Mouse (Mus musculus): ENCODE measurements around the gene Lgi1.

Gene Lgi1

DNA sequence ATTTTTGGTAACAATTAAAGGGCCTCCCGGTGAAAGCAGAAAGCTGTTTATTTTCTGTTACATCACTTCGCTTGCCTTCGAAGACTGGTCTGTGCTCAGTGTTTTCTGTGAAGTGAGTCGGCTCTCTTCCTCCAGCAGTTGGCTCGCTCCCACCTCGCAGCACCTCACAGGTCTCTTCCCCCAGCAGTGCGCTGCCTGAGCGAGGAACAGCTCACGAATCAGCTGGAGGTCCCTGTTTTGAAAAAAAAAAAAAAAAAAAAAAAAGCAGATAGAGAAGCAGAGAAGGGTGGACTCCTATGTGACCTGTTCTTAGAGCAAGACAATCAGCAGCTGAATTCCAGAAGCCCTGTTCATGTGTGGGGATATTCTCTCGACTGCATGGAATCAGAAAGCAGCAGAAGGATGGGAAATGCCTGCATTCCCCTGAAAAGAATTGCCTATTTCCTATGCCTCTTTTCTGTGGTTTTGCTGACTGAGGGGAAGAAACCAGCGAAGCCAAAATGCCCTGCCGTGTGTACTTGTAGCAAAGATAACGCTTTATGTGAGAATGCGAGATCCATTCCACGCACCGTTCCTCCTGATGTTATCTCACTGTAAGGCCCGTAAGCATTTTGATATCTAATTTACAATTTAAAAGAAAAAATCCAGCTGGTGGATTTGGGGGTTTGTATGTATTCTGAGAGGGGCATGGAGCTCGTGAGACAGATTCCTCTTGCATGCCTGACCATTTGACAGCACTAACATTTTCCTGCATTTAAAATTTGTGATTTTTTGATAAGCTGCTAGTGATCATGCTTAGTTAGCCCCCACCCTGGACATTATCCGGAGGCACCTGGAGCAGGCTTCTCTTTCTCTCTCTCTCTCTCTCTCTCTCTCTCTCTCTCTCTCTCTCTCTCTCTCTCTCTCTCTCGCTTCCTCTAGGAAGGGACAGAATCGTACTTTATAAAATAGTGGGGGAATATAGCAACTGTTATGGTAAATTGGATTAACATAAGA, at the start of gene Lgi1:
Lgi1 (plus strand) TSS at position 32 of the 996 bp plus-strand sequence.
- DNase-seq (ENCODE audit: low spot score): no peak

DNA sequence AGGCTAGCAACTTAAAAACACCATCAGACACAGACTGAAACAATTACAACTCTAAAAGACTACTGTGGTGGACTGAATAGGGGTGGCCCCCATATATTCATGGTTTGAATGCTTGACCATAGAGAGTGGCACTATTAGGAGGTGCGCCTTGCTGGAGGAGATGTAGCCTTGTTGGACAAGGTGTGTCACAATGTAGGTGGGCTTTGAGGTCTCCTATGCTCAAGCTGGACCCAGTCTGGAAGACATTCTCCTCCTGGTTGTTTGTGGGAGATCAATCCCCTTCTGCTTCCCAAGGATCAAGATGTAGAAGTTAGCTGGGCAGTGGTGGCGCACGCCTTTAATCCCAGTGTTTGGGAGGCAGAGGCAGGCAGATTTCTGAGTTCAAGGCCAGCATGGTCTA, 46.6 kb upstream of the Lgi1 start:
- DNase-seq (ENCODE audit: low spot score): no peak

DNA sequence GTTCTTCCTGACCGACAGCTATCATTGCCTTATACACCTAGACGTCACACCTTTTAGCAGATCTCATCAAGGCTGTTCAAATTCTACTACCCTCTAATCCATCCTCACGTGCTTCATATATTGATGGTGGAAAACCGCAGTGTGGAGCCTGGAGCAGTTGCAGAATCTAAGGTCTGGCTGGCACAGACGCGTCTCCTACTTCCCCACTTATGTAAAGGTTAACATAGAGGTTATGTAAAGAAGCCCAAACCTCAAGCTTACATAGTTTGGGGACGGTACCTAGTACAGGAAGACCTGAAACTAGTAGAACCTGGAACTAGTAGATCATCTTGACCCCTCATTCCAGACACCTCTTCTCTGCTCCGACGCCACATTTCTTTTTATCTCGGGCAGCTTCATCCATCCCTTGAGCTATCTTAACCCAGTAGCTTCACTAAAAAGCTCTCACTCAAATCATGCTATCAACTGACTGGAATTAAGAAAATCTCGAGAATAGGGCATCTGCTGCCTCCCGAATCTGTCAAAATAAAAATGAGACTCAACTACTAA, 40.9 kb upstream of the Lgi1 start:
- no peak for DNase-seq (ENCODE audit: low spot score)

DNA sequence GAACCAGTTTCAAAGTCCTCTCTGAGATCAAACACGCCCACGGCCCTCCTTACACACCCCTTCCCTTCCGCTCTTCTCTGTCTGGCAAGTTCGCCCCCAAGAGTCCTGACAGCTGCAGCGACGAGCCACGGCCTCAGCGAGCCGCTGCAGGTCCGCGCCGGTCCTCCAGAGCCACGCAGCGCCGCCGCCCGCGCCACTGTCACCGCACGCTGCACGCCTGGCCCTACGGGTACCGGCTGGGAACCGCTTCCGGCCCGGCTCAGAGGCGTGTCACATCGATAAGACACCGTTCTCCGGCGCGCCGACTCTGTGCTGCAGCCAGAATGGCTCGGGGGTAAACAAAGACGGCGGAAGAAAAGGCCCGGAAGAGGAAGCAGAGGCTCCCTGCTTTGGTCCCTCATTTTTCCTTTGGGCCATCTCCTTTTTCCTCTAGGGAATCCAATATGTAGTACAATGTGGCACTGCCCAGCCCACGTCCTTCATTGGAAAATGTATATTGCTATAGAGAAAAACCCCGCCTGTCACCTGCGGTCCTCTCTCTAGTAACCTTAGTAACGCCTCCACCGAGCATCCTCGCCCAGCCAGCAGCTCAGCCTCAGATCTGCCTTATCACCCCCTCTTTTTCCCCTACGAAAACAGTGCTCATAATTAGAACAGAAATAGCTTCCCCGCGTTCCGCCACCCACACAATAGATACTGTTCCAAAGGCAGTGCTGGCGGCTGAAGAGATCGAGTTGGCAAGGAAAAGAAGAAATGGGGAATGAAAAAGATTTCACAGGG, 40.2 kb upstream of the Lgi1 start, which contains the start of gene Fra10ac1:
Fra10ac1 (minus strand) TSS at position 252 of the 780 bp plus-strand sequence.
- peak; percentile 85 for DNase-seq (ENCODE audit: low spot score)

DNA sequence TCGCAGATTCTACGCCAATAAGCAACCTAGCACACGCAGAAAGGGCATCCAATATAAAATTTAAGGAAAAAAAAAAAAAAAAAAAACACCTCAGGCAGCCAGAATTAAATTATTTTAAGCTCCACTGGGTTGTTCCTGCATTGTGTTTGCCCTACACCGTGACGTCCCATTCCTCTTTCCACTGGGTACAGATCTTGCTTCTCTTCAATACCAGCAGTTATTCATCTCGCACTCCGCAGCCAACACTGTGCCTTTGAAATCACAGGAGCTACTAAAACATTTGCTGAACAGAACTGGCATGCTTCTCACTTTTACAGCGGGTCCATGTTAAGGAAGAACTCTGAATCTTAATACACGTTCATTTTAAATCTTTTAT, 39.7 kb upstream of the Lgi1 start:
- no peak for DNase-seq (ENCODE audit: low spot score)

DNA sequence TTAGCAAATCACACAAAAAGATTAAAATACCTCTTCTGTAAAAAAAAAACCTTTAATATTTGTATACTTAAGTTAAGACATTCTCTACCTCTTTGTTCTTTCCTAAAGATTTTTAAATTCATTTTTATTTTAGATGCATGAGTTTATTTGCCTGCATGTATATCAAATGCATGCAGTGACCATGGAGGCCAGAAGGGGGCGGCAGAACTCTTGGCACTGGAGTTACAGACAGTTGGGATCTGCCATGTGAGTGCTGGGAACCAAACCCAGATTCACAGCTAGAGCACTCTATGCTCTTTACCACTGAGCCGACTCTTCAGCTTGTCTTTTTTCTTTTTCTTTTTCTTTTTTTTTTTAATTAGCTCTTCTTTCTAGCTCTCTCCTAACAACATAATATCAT, 35.6 kb upstream of the Lgi1 start:
- DNase-seq (ENCODE audit: low spot score): no peak

DNA sequence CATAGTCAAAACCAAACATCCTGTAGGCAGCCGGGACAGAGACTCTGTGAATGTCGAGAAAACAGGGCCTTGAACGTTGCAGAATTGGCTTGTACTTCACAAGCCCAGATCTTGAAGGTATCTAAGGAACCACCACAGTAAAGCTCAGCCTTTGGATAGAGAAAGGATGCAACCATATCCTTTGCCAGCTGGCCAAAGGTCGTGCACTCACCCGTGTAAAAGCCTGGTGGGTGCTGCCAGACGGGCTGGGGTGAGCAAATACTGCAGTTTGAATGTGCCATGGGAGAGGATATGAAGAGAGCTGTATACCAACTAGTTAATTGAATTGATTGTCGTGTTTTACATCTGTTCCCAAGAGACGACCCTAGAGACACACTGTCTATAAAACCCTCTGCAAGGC, 32.2 kb upstream of the Lgi1 start:
- no peak for DNase-seq (ENCODE audit: low spot score)

DNA sequence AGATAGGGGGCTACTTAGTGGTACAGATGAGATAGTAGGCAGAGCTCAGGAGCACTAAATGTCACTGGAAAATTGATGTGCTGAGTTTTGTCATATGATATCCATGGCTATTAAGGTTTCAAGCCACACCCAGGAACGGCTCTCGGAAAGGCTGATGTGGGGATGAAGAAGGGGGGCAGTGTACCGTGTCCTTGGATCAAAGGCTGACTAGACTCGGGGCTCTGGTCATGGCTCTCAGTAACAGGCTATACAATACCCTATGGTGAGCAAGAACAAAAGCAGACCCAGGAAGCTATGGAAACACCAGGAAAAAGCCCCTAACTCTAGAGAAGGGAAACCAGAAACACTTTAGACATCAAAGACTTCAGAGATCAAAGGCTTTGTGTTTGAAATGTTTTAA, 31.8 kb upstream of the Lgi1 start:
- DNase-seq (ENCODE audit: low spot score): no peak

DNA sequence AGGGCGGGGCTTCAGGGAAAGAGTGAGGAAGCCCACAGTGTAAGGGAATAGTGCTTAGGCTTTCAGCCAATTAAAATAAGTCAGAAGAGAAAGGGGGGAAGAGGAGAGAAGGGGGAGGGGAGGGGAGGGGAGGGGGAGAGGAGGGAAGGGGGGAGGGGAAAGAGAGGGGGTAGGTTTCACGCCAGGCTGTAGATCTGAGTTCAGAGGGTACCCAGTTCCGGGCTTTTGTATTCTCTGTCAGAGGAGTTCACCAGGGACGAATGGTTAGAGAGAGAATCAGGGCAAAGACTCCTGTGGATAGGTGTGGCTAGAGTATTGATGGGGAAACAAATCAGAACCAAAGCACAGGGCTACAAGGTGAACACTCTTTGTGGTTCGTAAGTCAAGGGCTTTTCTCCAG, 27.8 kb upstream of the Lgi1 start:
- DNase-seq (ENCODE audit: low spot score): no peak

DNA sequence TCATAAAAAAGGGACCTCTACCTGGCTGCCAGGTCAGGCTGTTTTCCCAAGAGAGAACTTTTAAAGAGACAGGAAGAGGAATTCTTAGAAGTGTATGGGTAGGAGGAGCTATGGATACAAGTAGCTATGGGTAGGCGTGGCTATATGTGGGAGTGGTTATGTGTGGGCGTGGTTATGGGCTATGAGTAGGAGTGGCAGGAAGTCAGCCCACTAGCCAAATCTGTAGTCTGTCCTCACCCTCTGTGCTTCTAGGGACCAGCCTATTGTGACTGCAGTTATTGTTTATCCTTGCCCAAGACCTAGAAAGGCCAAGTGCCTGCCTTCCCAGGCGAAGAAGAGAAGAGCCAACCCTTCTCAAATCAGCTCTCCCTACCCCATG, 26.5 kb upstream of the Lgi1 start:
- no peak for DNase-seq (ENCODE audit: low spot score)

DNA sequence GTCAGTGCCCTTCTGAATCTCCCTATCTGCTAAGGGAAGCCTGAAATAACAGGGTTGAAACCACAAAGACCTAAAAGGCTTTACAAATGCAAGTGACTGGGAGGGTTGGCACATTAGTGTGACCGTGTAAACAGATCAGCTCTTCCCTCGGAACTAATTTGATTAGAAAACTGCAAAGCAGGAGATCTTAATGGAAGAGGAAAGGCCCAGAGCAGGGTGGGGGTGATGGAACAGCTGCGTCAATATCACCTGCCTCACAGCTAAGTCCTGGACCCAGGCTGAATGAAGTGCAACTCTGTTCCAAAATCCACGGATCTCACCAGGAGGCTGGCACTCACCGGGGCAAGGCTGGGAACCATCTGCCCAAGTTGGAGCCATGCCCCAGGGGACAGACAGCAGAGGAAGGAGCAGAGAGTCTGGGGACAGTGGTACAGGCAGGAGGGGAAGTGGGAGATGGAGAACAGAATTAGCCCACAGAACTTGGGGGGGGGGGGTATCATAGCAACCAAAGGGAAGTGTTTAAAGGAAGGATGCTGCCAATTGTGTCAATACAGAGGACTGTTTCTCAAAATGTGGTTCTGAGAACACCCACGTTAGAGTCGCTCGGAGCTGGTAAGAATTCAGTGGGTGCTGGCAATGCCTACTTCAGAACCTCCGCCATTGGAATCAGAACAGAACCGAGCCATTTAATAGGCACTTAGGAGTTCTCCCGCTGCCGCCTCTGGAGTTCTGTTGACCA, 26.0 kb upstream of the Lgi1 start:
- DNase-seq (ENCODE audit: low spot score): no peak

DNA sequence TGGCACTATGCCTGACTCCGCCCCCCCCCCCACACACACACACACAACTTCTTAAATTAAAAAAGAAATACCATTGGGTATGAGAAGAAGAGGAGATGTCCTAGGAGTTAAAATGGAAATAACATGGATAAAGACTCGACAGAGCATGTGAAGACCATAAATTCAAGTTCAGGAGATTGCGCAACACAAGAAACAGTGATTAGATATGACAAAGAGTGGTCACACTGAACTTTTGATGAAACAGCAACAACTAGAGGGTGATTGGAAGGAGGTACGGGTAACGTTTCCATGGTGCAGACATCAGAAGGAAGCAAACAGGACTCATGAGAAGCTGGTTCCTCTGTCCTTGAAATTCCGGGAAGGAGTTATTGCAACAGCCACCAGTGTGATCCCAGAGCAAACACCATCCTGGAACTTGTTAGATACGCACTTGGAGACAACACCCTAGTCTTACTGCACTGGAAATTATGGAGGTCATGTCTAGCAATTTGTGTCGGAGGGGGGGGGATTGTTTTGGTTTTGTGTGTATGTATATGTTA, 22.0 kb upstream of the Lgi1 start:
- DNase-seq (ENCODE audit: low spot score): no peak

DNA sequence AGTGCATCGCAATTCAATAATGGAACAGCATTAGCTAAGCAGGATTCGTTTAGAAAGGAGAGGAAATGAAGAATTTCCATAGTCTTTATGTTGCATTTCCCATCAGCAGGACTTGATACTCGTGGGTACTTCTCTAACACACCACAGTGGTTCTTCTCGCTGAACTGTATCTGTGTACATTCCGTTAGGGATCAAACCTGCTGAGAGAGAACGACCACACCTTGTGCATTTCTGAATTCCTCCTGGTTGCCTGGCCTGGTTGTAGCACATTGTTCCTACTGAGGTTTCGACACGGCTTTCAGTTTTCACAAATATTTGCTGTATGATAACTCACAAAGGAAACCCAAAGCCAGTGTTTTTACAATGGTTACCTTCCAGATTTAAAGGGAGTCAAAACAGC, 19.6 kb upstream of the Lgi1 start:
- no peak for DNase-seq (ENCODE audit: low spot score)

DNA sequence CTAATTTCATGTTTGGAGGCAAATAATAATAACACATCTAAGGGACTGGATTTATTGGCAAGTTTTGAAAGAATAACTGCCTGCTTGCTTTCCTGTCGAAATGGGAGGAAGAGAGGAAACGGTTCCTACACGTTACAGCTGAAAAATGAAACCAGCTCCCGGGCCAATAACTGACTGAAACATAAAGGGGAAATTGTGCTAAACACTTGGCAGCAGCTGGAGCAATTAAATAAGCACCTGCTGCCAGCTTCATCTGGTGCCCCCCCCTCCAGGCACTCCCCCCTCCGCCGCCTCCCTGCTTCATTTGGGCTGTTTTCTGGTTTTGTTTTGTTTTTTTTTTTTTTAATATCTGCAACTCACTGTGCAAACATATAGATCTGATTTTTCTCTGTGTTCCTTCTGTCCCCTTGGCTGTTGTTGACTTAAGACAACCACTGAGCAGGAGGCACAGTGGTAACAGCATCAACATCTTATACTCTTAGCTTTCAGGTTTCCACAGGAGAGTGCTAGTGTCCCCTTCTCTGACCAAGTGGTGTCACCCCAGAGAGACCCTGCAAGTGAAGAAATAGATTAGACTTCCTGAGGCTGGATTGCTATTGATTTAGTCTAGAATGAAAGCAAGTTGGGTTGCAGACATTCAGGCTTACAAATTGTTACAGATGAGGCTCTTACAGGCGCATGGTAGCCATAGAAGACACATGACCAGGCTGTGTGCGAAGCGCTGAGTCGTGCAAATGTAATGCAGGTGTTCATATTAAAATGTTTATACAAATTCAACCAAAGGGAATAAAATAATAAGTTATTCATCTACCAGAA, 18.8 kb upstream of the Lgi1 start:
- no peak for DNase-seq (ENCODE audit: low spot score)

DNA sequence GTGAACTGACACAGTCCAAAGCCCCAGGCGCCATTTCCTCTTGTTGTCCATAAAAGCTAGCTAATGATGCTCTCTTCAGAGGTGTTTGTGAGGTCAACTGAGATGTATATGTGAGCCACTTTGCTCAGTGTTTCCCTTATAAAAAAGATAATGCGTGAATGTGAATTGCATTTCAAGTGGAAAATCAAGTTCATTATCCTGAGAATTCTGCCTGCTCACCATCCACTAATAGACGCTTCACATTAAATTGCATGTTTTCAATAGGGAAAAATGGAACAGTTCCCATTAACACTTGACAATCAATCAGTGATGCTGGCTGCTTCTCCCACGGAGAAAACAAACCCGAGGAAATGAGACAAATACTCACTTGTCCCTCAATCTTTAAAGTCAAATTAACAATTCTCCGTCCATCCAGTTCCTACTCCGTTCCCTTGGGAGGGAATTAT, 18.1 kb upstream of the Lgi1 start:
- DNase-seq (ENCODE audit: low spot score): no peak

DNA sequence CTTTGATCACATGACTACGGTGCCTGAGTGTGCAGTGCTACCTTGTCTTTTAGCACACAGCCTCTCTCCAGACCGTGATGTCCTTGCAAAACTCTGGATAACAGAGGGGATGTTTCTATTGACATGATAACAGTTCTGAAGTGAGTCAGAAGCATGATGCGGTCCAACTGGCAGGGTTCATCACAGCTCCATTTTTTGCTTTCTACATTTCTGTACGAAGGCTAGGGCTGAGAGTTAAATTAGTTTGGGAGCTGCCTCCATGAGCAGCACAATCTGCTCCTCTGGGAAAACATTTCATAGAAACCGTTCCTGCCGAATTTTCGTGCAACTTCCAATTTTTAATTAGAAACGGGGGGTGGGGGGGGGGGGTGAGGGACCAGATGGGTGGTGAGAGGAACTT, 14.7 kb upstream of the Lgi1 start:
- DNase-seq (ENCODE audit: low spot score): no peak

DNA sequence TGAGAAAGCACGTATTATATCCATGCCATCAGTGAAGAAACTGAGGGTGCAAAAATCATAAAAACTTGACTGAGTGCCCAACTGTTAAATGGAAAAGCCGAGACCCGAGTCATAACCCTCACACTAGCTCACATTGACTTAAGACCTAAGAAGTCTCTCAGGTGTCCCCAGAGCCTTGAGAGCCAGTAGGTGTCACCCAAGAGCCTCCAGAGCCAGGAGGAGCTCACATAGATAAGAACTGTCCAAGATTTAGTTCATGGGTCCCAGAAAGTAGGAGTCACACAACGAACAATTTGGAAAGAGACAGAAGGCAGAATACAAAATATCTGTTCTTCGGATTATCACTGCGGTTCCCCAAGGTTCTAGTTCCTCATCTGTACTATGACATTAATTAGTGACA, 10.5 kb upstream of the Lgi1 start:
- DNase-seq (ENCODE audit: low spot score): no peak

DNA sequence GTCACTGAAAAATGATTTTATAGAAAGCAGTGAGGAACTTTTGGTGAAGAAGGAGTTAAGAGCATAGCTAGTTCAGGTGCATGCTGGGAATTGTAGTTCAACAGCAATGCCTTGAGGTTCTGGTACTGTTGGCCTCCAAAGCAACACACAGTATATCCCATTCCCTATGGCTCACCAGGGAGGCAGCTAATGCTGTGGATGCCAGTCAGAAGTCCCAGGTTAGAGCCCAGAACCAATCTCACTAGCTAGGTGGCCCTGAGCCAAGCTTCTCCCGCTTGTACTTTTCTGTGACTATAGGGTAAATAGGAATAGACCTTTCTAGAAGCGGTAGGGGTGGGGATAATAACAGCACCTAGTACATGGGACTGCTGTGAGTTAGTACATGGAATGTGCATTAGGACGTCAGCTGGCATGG, 5.7 kb upstream of the Lgi1 start:
- no peak for DNase-seq (ENCODE audit: low spot score)

DNA sequence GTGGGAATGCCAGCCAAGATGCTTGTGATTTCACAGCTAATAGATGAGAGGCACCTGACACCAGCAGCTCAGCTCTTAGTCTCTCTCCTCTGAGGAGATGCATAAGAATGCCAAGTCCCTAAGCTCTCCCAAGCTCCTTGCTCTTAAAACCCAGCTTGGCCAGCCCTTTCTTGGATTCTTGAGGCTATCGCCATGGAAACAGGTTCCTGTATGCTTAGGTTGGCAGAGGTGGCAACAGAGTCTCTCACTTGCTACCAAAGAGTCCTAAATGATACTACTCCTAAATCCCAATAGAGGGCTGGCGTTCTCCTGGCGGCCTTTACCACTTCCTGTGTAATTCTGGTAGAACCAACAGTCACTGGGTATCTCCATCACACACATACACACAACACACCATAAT, 4.9 kb upstream of the Lgi1 start:
- DNase-seq (ENCODE audit: low spot score): no peak

DNA sequence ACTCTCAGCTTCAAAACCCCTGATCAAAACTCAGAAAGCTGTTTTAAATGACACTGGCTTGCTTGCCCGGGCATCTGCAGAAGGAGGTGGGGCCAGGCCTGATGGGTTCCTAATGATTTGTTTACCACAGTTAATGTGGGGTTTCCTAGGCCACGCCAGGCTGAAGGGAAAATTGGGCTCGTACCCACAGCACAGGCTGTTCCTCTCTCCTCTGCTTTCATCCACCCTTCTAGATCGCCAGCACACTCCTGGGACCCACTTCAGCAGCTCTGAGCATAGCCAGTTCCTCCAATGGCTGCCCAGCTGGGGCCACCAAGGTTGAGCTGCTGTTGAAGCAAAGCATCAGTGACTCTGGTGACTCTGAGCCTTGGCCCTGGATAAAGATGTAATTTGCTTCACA, 4.0 kb upstream of the Lgi1 start:
- no peak for DNase-seq (ENCODE audit: low spot score)

DNA sequence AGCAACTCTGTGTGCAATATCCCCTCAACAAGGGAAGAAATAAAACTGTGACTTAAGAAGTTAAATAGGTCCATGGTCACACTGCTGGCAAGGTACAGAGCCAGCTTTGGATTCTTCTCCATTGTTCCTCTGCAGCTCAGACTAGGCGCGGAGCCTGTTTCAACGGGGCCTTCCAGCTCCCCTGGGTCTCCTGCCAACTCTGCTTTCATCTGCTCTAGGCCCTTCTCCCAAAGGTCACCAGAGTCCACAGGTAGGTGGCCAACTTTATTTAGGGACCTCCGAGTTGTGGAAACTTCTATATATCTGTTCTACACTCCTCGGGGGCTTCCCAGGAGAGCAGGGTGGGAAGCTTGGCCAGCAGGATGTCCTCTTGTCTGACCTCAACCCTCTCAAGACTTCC, 3.0 kb upstream of the Lgi1 start:
- DNase-seq (ENCODE audit: low spot score): no peak
